Mouse (Mus musculus) heart, embryonic 16.5 days (tissue): ENCODE data around the gene Gm20388. TPM values are rescaled to one million over a fixed set of nuclear protein-coding genes. Genes with fewer than 3 reads are reported as not detected.

ENCODE experiments used
- ATAC-seq: fragments of 200-750 bp; cut with Nextera tagmentation; replicated peaks from 2 replicates; pipeline ENCODE4 v1.8.0; 2017; ENCODE audit warnings: moderate number of reproducible peaks; ENCODE audit not compliant: insufficient read depth, low FRiP score; ENCODE audit errors: extremely low read depth
- H3K27ac ChIP-seq: fragments of 300-500 bp; sonication (generic); 2 replicates; pipeline ENCODE4 v1.5.1; 2014; ENCODE audit warnings: mild to moderate bottlenecking, low read length, control low read depth, moderate library complexity
- H3K27me3 ChIP-seq: fragments of 300-500 bp; sonication (generic); 2 replicates; pipeline ENCODE4 v1.6.1; 2014; ENCODE audit warnings: low read length, mixed read lengths; ENCODE audit not compliant: control insufficient read depth, insufficient read depth
- H3K36me3 ChIP-seq: fragments of 300-500 bp; sonication (generic); 2 replicates; pipeline ENCODE4 v1.6.1; 2014; ENCODE audit not compliant: control insufficient read depth, insufficient read depth
- H3K4me1 ChIP-seq: fragments of 300-500 bp; sonication (generic); 2 replicates; pipeline ENCODE4 v1.6.1; 2014; ENCODE audit warnings: low read length, mixed read lengths; ENCODE audit not compliant: control insufficient read depth, insufficient read depth
- H3K4me2 ChIP-seq: fragments of 300-500 bp; sonication (generic); 2 replicates; pipeline ENCODE4 v1.6.1; 2014; ENCODE audit warnings: low read depth, mild to moderate bottlenecking, control low read depth, low read length
- H3K4me3 ChIP-seq: fragments of 300-500 bp; sonication (generic); 2 replicates; pipeline ENCODE4 v1.5.1; 2014; ENCODE audit warnings: mild to moderate bottlenecking, control low read depth, low read length
- H3K9ac ChIP-seq: fragments of 300-500 bp; sonication (generic); 2 replicates; pipeline ENCODE4 v1.6.1; 2014; ENCODE audit warnings: low read length, control low read depth
- H3K9me3 ChIP-seq: fragments of 300-500 bp; sonication (generic); replicated peaks from 2 replicates; pipeline ENCODE4 v1.6.1; 2016; ENCODE audit warnings: low read length; ENCODE audit not compliant: control insufficient read depth
- WGBS: fragments of 180-500 bp; shearing (Covaris S2); extraction: QIAGEN DNeasy Blood & Tissue Kit; methylation state at CpG from one replicate; pipeline ENCODE4 v1.1.7; 2014; 5-methylcytosine and 5-hydroxymethylcytosine counted together
- polyA plus RNA-seq: library from polyadenylated mRNA; unstranded; fragments of >200 nt; fragmentation: Nextera tagmentation; extraction: Ambion mirVana; gene quantifications from 2 replicates; pipeline ENCODE4 v1.2.1, GENCODE M21; 2015

Gene Gm20388
- polyA plus RNA-seq, 1 experiment from 2014 or later, result 4.5 TPM

GRCm38 (mm10) chr8:119960531-119961104 lies 50.0 kb downstream of the Gm20388 start:
- peaks cover 4% of the 10 kb centered on the region; the same call in 1 of the 2 replicates for H3K4me1 ChIP-seq
- H3K27me3 ChIP-seq, result no peaks in the 10 kb centered on the region
- peaks cover 18% of the 10 kb centered on the region for H3K36me3 ChIP-seq
- ATAC-seq, result peak; percentile 56
- H3K9ac ChIP-seq, result no peak overlapping the region
- H3K4me2 ChIP-seq, result no peak overlapping the region
- H3K27ac ChIP-seq, result peak overlapping the region; percentile 29; the same call in 1 of the 2 replicates
- no peaks in the 10 kb centered on the region for H3K9me3 ChIP-seq
- H3K4me3 ChIP-seq, result no peak overlapping the region
- 41% methylated on average over 5 of the region's 5 CpGs for WGBS

- H3K4me3 ChIP-seq, result no peak overlapping the region
- peaks cover 3% of the 10 kb centered on the region; the same call in 1 of the 2 replicates for H3K27me3 ChIP-seq
- no peak for ATAC-seq
- H3K4me1 ChIP-seq, result peaks cover 4% of the 10 kb centered on the region; the same call in 1 of the 2 replicates
- H3K9me3 ChIP-seq, result peaks cover 6% of the 10 kb centered on the region; the same call in 1 of the 2 replicates
- H3K4me2 ChIP-seq, result no peak overlapping the region
- H3K27ac ChIP-seq, result no peak overlapping the region
- no peaks in the 10 kb centered on the region for H3K36me3 ChIP-seq
- no peak overlapping the region for H3K9ac ChIP-seq
- WGBS, result 66% methylated on average over 4 of the region's 4 CpGs
Measured at GRCm38 (mm10) chr8:119964859-119965258, 54.2 kb downstream of the Gm20388 start.

GRCm38 (mm10) chr8:119967435-119967834 lies 56.8 kb downstream of the Gm20388 start:
- Histone ChIP-seq H3K9me3 (peaks cover 6% of the 10 kb centered on the region; the same call in 1 of the 2 replicates), H3K27ac (no peak overlapping the region), H3K27me3 (peaks cover 3% of the 10 kb centered on the region), H3K4me3 (no peak overlapping the region), H3K4me2 (no peak overlapping the region), H3K4me1 (no peaks in the 10 kb centered on the region), H3K9ac (no peak overlapping the region), H3K36me3 (no peaks in the 10 kb centered on the region)
- ATAC-seq, result no peak
- 85% methylated on average over 9 of the region's 9 CpGs for whole genome bisulfite sequencing

- WGBS, result 56% methylated on average over 9 of the region's 9 CpGs
- H3K36me3 ChIP-seq, result no peaks in the 10 kb centered on the region
- H3K4me2 ChIP-seq, result no peak overlapping the region
- H3K4me1 ChIP-seq, result no peaks in the 10 kb centered on the region
- peaks cover 3% of the 10 kb centered on the region for H3K27me3 ChIP-seq
- ATAC-seq, result no peak
- no peak overlapping the region for H3K9ac ChIP-seq
- peaks cover 6% of the 10 kb centered on the region; the same call in 1 of the 2 replicates for H3K9me3 ChIP-seq
- no peak overlapping the region for H3K27ac ChIP-seq
- H3K4me3 ChIP-seq, result no peak overlapping the region
Measured at GRCm38 (mm10) chr8:119970169-119970568, 59.5 kb downstream of the Gm20388 start.

- peak overlapping the region; percentile 40; the same call in 1 of the 2 replicates for H3K27ac ChIP-seq
- 53% methylated on average over 12 of the region's 12 CpGs for WGBS
- peak; percentile 55; the same call in 1 of the 2 replicates for ATAC-seq
Measured at GRCm38 (mm10) chr8:119972558-119972957, 61.9 kb downstream of the Gm20388 start.

GRCm38 (mm10) chr8:119978770-119979381 lies 68.2 kb downstream of the Gm20388 start:
- H3K9me3 ChIP-seq, result no peaks in the 10 kb centered on the region
- no peaks in the 10 kb centered on the region for H3K4me1 ChIP-seq
- H3K36me3 ChIP-seq, result no peaks in the 10 kb centered on the region
- no peak overlapping the region for H3K4me2 ChIP-seq
- ATAC-seq, result no peak
- WGBS, result 58% methylated on average over 11 of the region's 11 CpGs
- no peak overlapping the region for H3K4me3 ChIP-seq
- H3K27ac ChIP-seq, result no peak overlapping the region
- H3K27me3 ChIP-seq, result no peaks in the 10 kb centered on the region
- no peak overlapping the region for H3K9ac ChIP-seq

More at GRCm38 (mm10) chr8:119972558-119972957, 61.9 kb downstream of the Gm20388 start:
- Histone ChIP-seq H3K4me3 (no peak overlapping the region), H3K27me3 (peaks cover 3% of the 10 kb centered on the region), H3K4me1 (no peaks in the 10 kb centered on the region), H3K36me3 (no peaks in the 10 kb centered on the region), H3K9me3 (peaks cover 2% of the 10 kb centered on the region; the same call in 1 of the 2 replicates), H3K4me2 (no peak overlapping the region), H3K9ac (no peak overlapping the region)

- H3K4me2 ChIP-seq, result no peak overlapping the region
- no peaks in the 10 kb centered on the region for H3K4me1 ChIP-seq
- H3K9me3 ChIP-seq, result no peaks in the 10 kb centered on the region
- no peak overlapping the region for H3K4me3 ChIP-seq
- ATAC-seq, result no peak
- H3K36me3 ChIP-seq, result no peaks in the 10 kb centered on the region
- no peaks in the 10 kb centered on the region for H3K27me3 ChIP-seq
- H3K27ac ChIP-seq, result no peak overlapping the region
- H3K9ac ChIP-seq, result no peak overlapping the region
- WGBS, result 70% methylated on average over 4 of the region's 4 CpGs
Measured at GRCm38 (mm10) chr8:119981253-119981652, 70.6 kb downstream of the Gm20388 start.

GRCm38 (mm10) chr8:119984085-119984484 lies 73.4 kb downstream of the Gm20388 start:
- no peaks in the 10 kb centered on the region for H3K27me3 ChIP-seq
- ATAC-seq, result no peak
- H3K9me3 ChIP-seq, result no peaks in the 10 kb centered on the region

GRCm38 (mm10) chr8:119986174-119986573 lies 75.5 kb downstream of the Gm20388 start:
- Histone ChIP-seq H3K9me3 (no peaks in the 10 kb centered on the region), H3K36me3 (no peaks in the 10 kb centered on the region), H3K4me1 (peaks cover 8% of the 10 kb centered on the region), H3K27me3 (peaks cover 8% of the 10 kb centered on the region), H3K4me2 (no peak overlapping the region), H3K4me3 (no peak overlapping the region), H3K9ac (no peak overlapping the region), H3K27ac (no peak overlapping the region)
- ATAC-seq, result no peak
- WGBS, result 62% methylated on average over 5 of the region's 5 CpGs

More at GRCm38 (mm10) chr8:119984085-119984484, 73.4 kb downstream of the Gm20388 start:
- H3K9ac ChIP-seq, result no peak overlapping the region
- H3K27ac ChIP-seq, result no peak overlapping the region
- H3K4me1 ChIP-seq, result peaks cover 8% of the 10 kb centered on the region
- no peaks in the 10 kb centered on the region for H3K36me3 ChIP-seq
- H3K4me3 ChIP-seq, result no peak overlapping the region
- H3K4me2 ChIP-seq, result no peak overlapping the region
